Mouse (Mus musculus) E14TG2a.4 (cell line): ENCODE data around the gene Ndrg3.

ENCODE experiments used
- H3K27me3 ChIP-seq: 2 replicates; pipeline ENCODE4 v1.6.1; 2014; ENCODE audit warnings: low read length, control low read depth; ENCODE audit not compliant: insufficient read depth
- H3K36me3 ChIP-seq: 2 replicates; pipeline ENCODE4 v1.6.1; 2014; ENCODE audit warnings: low read length, control low read depth; ENCODE audit not compliant: insufficient read depth
- H3K4me1 ChIP-seq: replicated peaks from 2 replicates; pipeline ENCODE4 v1.6.1; 2014; ENCODE audit warnings: low read depth, low read length, control low read depth
- H3K4me3 ChIP-seq: replicated peaks from 2 replicates; pipeline ENCODE4 v1.5.1; 2014; ENCODE audit warnings: mild to moderate bottlenecking, low read length
- H3K9me3 ChIP-seq: 2 replicates; pipeline ENCODE4 v1.6.1; 2014; ENCODE audit warnings: low read length, control low read depth
- CTCF ChIP-seq: conservative IDR thresholded peaks from 2 replicates; pipeline ENCODE4 v1.5.1; 2014; ENCODE audit warnings: low read length
- NANOG ChIP-seq: IDR thresholded peaks from 2 replicates; pipeline ENCODE4 v1.6.1; 2014; ENCODE audit warnings: borderline replicate concordance, low read length, mixed read lengths
- POU5F1 ChIP-seq: IDR thresholded peaks from 2 replicates; pipeline ENCODE4 v1.6.1; 2014; ENCODE audit warnings: low read length, borderline replicate concordance

The Ndrg3 gene

GRCm38 (mm10) chr2:156981291-156981690 is 10.6 kb downstream of the Ndrg3 start:
- Histone ChIP-seq H3K9me3 (no peaks in the 10 kb centered on the region), H3K27me3 (no peaks in the 10 kb centered on the region), H3K4me1 (peaks cover 21% of the 10 kb centered on the region), H3K4me3 (no peak overlapping the region), H3K36me3 (peaks cover 5% of the 10 kb centered on the region; the same call in 1 of the 2 replicates)
- TF ChIP-seq CTCF: no peak
- TF ChIP-seq NANOG: no peak
- TF ChIP-seq POU5F1: no peak

GRCm38 (mm10) chr2:156980059-156980458 is 11.8 kb downstream of the Ndrg3 start:
- Histone ChIP-seq H3K4me1 (peaks cover 21% of the 10 kb centered on the region), H3K36me3 (peaks cover 5% of the 10 kb centered on the region; the same call in 1 of the 2 replicates), H3K9me3 (no peaks in the 10 kb centered on the region), H3K27me3 (no peaks in the 10 kb centered on the region), H3K4me3 (no peak overlapping the region)
- TF ChIP-seq NANOG (no peak), POU5F1 (no peak), CTCF (no peak)

- Histone ChIP-seq H3K9me3 (no peaks in the 10 kb centered on the region), H3K4me3 (no peak overlapping the region), H3K36me3 (peaks cover 5% of the 10 kb centered on the region; the same call in 1 of the 2 replicates), H3K27me3 (no peaks in the 10 kb centered on the region), H3K4me1 (peaks cover 13% of the 10 kb centered on the region)
- TF ChIP-seq POU5F1 (no peak), CTCF (no peak), NANOG (no peak)
These were observed 15.1 kb downstream of the Ndrg3 start for GRCm38 (mm10) chr2:156976711-156977110.

GRCm38 (mm10) chr2:156974967-156975366 is 16.9 kb downstream of the Ndrg3 start:
- H3K27me3 ChIP-seq: no peaks in the 10 kb centered on the region
- peaks cover 8% of the 10 kb centered on the region for H3K4me1 ChIP-seq
- no peaks in the 10 kb centered on the region for H3K9me3 ChIP-seq
- TF ChIP-seq NANOG (no peak), CTCF (no peak), POU5F1 (no peak)
- no peak overlapping the region for H3K4me3 ChIP-seq
- peaks cover 5% of the 10 kb centered on the region; the same call in 1 of the 2 replicates for H3K36me3 ChIP-seq

GRCm38 (mm10) chr2:156973316-156974100 is 18.3 kb downstream of the Ndrg3 start:
- peaks cover 5% of the 10 kb centered on the region; the same call in 1 of the 2 replicates for H3K36me3 ChIP-seq
- peaks cover 19% of the 10 kb centered on the region for H3K4me1 ChIP-seq
- no peaks in the 10 kb centered on the region for H3K27me3 ChIP-seq
- H3K9me3 ChIP-seq: no peaks in the 10 kb centered on the region
- H3K4me3 ChIP-seq: no peak overlapping the region
- TF ChIP-seq POU5F1 (no peak), CTCF (no peak), NANOG (no peak)

- Histone ChIP-seq H3K4me1 (peaks cover 35% of the 10 kb centered on the region), H3K9me3 (no peaks in the 10 kb centered on the region), H3K4me3 (no peak overlapping the region), H3K27me3 (no peaks in the 10 kb centered on the region), H3K36me3 (no peaks in the 10 kb centered on the region; the same call in 1 of the 2 replicates)
- TF ChIP-seq NANOG: no peak
- no peak for TF ChIP-seq POU5F1
- no peak for TF ChIP-seq CTCF
These were observed 21.6 kb downstream of the Ndrg3 start for GRCm38 (mm10) chr2:156970253-156970652.

GRCm38 (mm10) chr2:156968501-156968900 is 23.4 kb downstream of the Ndrg3 start:
- H3K4me1 ChIP-seq: peaks cover 35% of the 10 kb centered on the region
- no peaks in the 10 kb centered on the region for H3K9me3 ChIP-seq
- TF ChIP-seq POU5F1: no peak
- TF ChIP-seq CTCF: no peak
- no peak for TF ChIP-seq NANOG
- H3K27me3 ChIP-seq: no peaks in the 10 kb centered on the region
- H3K36me3 ChIP-seq: no peaks in the 10 kb centered on the region; the same call in 1 of the 2 replicates
- H3K4me3 ChIP-seq: no peak overlapping the region

- Histone ChIP-seq H3K27me3 (no peaks in the 10 kb centered on the region), H3K9me3 (no peaks in the 10 kb centered on the region), H3K4me1 (peaks cover 30% of the 10 kb centered on the region), H3K36me3 (no peaks in the 10 kb centered on the region; the same call in 1 of the 2 replicates), H3K4me3 (no peak overlapping the region)
- TF ChIP-seq NANOG (no peak), CTCF (no peak), POU5F1 (no peak)
These were observed 24.5 kb downstream of the Ndrg3 start for GRCm38 (mm10) chr2:156967388-156967787.
